Mouse (Mus musculus) forebrain, embryonic 14.5 days (tissue): ENCODE measurements at regions not wholly inside any gene's neighbourhood (a gene's known extent, or its start where the extent isn't known, plus 50 kb on each side); places are given as distances from the start of the nearest gene placed in this dataset.
"Not testable (repeated sequence)": the region's sequence is repeated elsewhere in the genome, so short reads cannot be mapped to it uniquely, and the experiment has no call there.

ENCODE experiments used
- ATAC-seq: fragments of 200-750 bp; cut with Nextera tagmentation; 2 replicates; pipeline ENCODE4 v1.8.0; 2017; ENCODE audit warnings: mild to moderate bottlenecking, moderate library complexity
- DNase-seq: peaks from one replicate; pipeline ENCODE4 v3.0.0-alpha.2; 2015; ENCODE audit warnings: low spot score
- H3K27ac ChIP-seq: fragments of 300-500 bp; sonication (generic); 2 replicates; pipeline ENCODE4 v1.5.1; 2014; ENCODE audit warnings: low read depth, mild to moderate bottlenecking, control low read depth, low read length, moderate library complexity
- H3K27me3 ChIP-seq: fragments of 300-500 bp; sonication (generic); replicated peaks from 2 replicates; pipeline ENCODE4 v1.6.1; 2014; ENCODE audit warnings: low read length, control low read depth, mixed read lengths; ENCODE audit not compliant: control insufficient read depth, insufficient read depth
- H3K36me3 ChIP-seq: fragments of 300-500 bp; sonication (generic); 2 replicates; pipeline ENCODE4 v1.6.1; 2014; ENCODE audit warnings: low read length, control low read depth; ENCODE audit not compliant: control insufficient read depth, insufficient read depth
- H3K4me1 ChIP-seq: fragments of 300-500 bp; sonication (generic); 2 replicates; pipeline ENCODE4 v1.6.1; 2014; ENCODE audit warnings: antibody characterized with exemption, low read length, control low read depth; ENCODE audit not compliant: control insufficient read depth, insufficient read depth
- H3K4me2 ChIP-seq: fragments of 300-500 bp; sonication (generic); 2 replicates; pipeline ENCODE4 v1.6.1; 2014; ENCODE audit warnings: mild to moderate bottlenecking, control low read depth, low read length
- H3K4me3 ChIP-seq: fragments of 300-500 bp; sonication (generic); 2 replicates; pipeline ENCODE4 v1.5.1; 2014; ENCODE audit warnings: low read depth, low read length, control low read depth
- H3K9ac ChIP-seq: fragments of 300-500 bp; sonication (generic); 2 replicates; pipeline ENCODE4 v1.6.1; 2014; ENCODE audit warnings: mild to moderate bottlenecking, low read length, control low read depth, moderate library complexity
- H3K9me3 ChIP-seq: fragments of 300-500 bp; sonication (generic); replicated peaks from 2 replicates; pipeline ENCODE4 v1.6.1; 2016; ENCODE audit warnings: low read length, control low read depth, mixed read lengths; ENCODE audit not compliant: control insufficient read depth
- WGBS: fragments of 180-500 bp; shearing (Covaris S2); extraction: QIAGEN DNeasy Blood & Tissue Kit; methylation state at CpG from one replicate; pipeline ENCODE4 v1.1.7; 2014; 5-methylcytosine and 5-hydroxymethylcytosine counted together

DNA sequence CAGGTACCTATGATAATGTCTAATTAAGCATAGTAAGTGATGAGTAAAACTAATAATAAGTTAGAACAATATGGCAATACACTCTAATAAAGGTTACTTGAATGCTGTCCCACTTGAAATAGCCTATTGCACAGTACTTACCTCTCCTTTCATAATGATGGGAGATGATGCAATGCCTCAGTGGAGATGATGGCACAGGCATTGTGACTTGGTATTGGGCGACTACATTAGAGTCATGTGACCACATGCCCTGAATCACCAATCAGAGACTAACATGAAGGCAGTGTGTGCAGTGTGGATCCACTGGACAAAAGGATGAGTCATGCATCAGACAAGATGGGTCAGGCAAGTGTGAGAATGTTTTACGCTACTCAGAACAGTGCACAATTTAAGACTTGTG, 346.6 kb upstream of the Zfp703 start:
- no peak for DNase-seq
- no peak for ATAC-seq
- H3K4me1 ChIP-seq: no peaks in the 10 kb centered on the region; the same call in 1 of the 2 replicates
- no peak overlapping the region for H3K4me3 ChIP-seq
- no peaks in the 10 kb centered on the region for H3K36me3 ChIP-seq
- no peaks in the 10 kb centered on the region for H3K27me3 ChIP-seq
- 97% methylated on average over 2 of the region's 2 CpGs for WGBS
- no peak overlapping the region for H3K9ac ChIP-seq
- H3K4me2 ChIP-seq: no peak overlapping the region
- no peak overlapping the region for H3K27ac ChIP-seq
- no peaks in the 10 kb centered on the region for H3K9me3 ChIP-seq

- 69% methylated on average over 1 of the region's 1 CpGs for WGBS
- no peaks in the 10 kb centered on the region for H3K27me3 ChIP-seq
- H3K4me2 ChIP-seq: no peak overlapping the region
- DNase-seq: no peak
- no peak overlapping the region for H3K27ac ChIP-seq
- H3K9ac ChIP-seq: no peak overlapping the region
- H3K4me1 ChIP-seq: no peaks in the 10 kb centered on the region
- no peaks in the 10 kb centered on the region for H3K36me3 ChIP-seq
- H3K9me3 ChIP-seq: no peaks in the 10 kb centered on the region
- no peak overlapping the region for H3K4me3 ChIP-seq
- no peak for ATAC-seq
These were observed 341.4 kb upstream of the Zfp703 start for GRCm38 (mm10) chr8:26635701-26636100.

GRCm38 (mm10) chr8:26645375-26645774, 331.8 kb upstream of the Zfp703 start:
- H3K9ac ChIP-seq, H3K4me3 ChIP-seq, H3K4me2 ChIP-seq, DNase-seq, H3K27ac ChIP-seq, H3K36me3 ChIP-seq, H3K27me3 ChIP-seq, H3K9me3 ChIP-seq, ATAC-seq, H3K4me1 ChIP-seq: not testable (repeated sequence)
- WGBS: 77% methylated on average over 7 of the region's 7 CpGs

- Histone ChIP-seq H3K4me2 (no peak overlapping the region), H3K27me3 (no peaks in the 10 kb centered on the region), H3K9me3 (no peaks in the 10 kb centered on the region), H3K27ac (no peak overlapping the region), H3K36me3 (no peaks in the 10 kb centered on the region), H3K4me3 (no peak overlapping the region), H3K9ac (no peak overlapping the region), H3K4me1 (no peaks in the 10 kb centered on the region)
- 12% methylated on average over 1 of the region's 1 CpGs for WGBS
- ATAC-seq: no peak
- DNase-seq: no peak
These were observed 326.8 kb upstream of the Zfp703 start for GRCm38 (mm10) chr8:26650287-26650686.

DNA sequence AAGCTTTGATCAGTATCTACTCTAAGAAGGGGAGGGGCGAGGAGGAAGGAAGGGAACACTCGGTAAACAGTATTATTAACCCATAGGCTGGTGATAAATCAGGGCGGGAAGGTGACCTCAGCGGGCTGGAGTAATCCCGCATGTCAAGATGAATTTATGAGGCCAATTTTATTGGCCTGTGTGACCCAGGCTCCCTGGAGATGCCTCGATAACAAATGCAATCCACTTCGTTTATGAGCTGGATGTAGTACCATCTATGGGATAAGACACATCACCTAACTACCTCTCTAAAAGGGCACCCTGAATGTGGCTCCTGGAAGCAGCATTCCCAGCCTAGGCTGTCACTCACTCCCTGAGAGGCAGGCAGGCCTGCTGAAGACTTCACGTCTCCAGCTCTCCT, 321.2 kb upstream of the Zfp703 start:
- DNase-seq (no peak), ATAC-seq (no peak)
- peaks cover 4% of the 10 kb centered on the region; the same call in 1 of the 2 replicates for H3K4me1 ChIP-seq
- 83% methylated on average over 8 of the region's 8 CpGs for WGBS
- no peak overlapping the region for H3K9ac ChIP-seq
- H3K36me3 ChIP-seq: no peaks in the 10 kb centered on the region
- H3K27ac ChIP-seq: no peak overlapping the region
- H3K4me3 ChIP-seq: no peak overlapping the region
- no peaks in the 10 kb centered on the region for H3K27me3 ChIP-seq
- no peaks in the 10 kb centered on the region for H3K9me3 ChIP-seq
- no peak overlapping the region for H3K4me2 ChIP-seq

DNA sequence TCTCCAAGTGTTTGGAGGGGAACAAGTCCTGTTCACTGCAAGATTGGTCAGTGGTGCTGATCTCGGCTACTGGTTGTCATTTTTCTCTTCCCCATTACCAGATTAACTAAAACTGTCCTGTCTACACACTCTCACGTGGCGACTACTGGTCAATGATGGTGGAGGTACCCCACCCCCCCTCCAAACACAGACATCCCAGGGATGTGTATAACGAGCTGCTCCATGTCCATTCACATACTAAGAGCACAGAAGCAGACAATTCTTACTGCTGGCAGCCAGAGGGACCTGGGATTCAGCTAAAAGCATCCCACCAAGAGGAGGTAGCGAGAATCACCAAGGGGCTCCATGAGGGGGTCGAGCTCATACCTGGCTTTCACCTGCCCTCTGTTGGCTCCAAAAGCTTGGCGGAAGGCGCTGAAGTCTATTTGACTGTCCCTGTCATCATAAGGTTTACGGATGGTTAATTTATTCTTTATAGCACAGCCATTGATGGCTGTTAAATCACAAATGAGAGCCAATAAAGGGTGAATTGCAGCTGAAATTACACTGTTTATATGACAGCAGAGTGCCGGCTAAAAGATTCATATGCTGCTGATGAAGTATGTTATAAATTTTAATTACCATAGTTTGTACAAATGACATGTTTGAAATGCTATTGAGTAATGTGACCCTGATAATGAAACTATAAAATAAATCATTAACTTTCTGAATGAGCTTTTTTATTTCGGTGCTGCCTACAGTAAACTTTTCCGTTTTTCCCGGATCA, 320.6 kb upstream of the Zfp703 start:
- Histone ChIP-seq H3K9me3 (no peaks in the 10 kb centered on the region), H3K4me2 (no peak overlapping the region), H3K9ac (no peak overlapping the region), H3K4me3 (no peak overlapping the region), H3K4me1 (peaks cover 4% of the 10 kb centered on the region; the same call in 1 of the 2 replicates), H3K36me3 (no peaks in the 10 kb centered on the region), H3K27ac (no peak overlapping the region), H3K27me3 (no peaks in the 10 kb centered on the region)
- no peak for ATAC-seq
- no peak for DNase-seq
- WGBS: 76% methylated on average over 13 of the region's 13 CpGs

DNA sequence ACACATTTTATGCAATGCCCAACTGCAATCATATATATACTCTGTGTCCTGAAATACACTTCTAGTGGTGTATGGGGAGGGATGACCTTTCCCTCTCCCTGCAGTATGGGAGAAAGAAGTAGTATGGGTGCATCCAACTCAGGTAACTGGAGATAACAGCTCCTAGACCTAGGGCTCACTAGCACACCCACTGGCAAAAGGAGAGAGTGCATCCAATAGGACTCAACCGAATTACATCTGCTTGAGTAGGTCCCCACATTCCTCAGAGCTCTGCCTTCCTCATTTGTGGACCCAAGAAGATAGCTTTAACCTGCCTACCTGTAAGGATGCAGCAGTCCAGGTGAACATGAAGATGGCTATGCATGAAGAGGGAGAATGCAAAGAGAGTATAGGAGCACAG, 317.7 kb upstream of the Zfp703 start:
- Histone ChIP-seq H3K4me3 (no peak overlapping the region), H3K27ac (no peak overlapping the region), H3K9ac (no peak overlapping the region), H3K4me1 (peaks cover 4% of the 10 kb centered on the region; the same call in 1 of the 2 replicates), H3K4me2 (no peak overlapping the region), H3K9me3 (no peaks in the 10 kb centered on the region), H3K36me3 (no peaks in the 10 kb centered on the region), H3K27me3 (no peaks in the 10 kb centered on the region; the same call in 1 of the 2 replicates)
- WGBS: 29% methylated on average over 1 of the region's 1 CpGs
- DNase-seq: peak; percentile 38
- ATAC-seq: no peak

DNA sequence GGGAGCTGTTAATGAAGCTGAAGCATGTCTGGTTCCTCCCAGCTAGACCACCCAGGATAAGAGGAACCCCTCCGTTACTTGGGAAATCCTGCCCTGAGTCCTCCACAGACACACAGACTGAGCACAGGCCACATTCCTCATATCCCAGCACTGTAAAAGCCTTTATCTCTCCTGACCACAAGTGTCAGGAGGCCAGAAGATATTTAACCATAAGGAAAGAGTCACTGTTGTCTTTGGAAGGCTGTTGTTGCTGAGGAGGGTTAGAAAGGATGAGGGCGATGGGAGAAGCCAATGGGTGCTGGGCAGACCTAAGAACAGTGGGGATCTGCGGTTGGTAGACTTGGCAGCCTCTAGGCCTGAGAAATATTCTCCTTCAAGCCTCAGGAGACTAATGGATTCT, 307.6 kb upstream of the Zfp703 start:
- Histone ChIP-seq H3K9ac (no peak overlapping the region), H3K27ac (no peak overlapping the region), H3K4me1 (0 out of 2 replicates have a peak, but pooled peaks cover 2% of the 10 kb centered on the region), H3K4me3 (no peak overlapping the region), H3K27me3 (no peaks in the 10 kb centered on the region), H3K36me3 (no peaks in the 10 kb centered on the region), H3K4me2 (no peak overlapping the region), H3K9me3 (no peaks in the 10 kb centered on the region)
- WGBS: 85% methylated on average over 3 of the region's 3 CpGs
- ATAC-seq (no peak), DNase-seq (no peak)

DNA sequence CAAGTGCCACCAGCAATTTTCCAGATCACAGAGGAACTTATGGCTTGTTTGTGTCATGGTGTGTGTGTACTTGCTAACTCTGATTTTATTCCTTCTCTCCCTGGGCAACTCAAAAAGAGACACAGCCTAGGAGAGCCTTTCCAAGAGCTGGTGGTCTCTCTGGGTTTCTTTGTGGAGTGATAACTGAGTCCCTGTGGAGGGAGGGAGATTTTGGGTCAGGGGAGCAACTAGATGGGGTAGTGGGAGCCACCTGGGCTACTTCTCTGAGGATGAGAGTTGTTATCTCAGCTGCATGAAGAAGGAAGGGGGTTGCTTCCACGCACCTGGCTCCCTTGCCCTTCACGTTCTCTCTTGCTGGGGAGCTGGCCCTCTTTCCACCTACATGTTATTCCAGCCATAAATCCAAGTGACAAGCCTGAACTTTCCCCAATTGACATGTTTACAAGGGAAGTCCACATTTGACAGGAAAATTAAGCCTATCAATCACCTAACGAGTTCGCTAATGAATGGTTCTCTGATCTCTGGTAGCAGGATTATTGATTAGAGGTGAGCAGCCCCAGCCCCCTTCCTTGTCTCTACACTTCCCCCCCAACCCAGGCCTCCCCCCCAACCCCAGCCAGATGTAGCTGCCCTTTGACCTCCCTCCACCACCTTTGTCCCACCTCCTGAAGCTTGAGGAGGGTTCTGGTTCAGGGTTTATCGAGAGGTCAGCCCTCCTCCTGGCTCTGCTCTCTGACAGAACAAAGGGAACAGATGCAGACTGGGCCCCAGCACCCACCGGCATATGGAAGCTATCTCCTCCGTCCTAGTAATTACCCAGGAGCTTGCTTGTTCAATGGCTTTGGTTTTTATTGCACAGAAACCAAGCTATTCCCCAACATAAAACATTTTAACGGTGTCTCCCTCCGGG, 304.4 kb upstream of the Zfp703 start:
- ATAC-seq (no peak), DNase-seq (no peak)
- Histone ChIP-seq H3K4me1 (peaks cover 8% of the 10 kb centered on the region), H3K27ac (no peak overlapping the region), H3K27me3 (no peaks in the 10 kb centered on the region), H3K9me3 (no peaks in the 10 kb centered on the region), H3K36me3 (no peaks in the 10 kb centered on the region), H3K4me2 (no peak overlapping the region), H3K9ac (no peak overlapping the region), H3K4me3 (no peak overlapping the region)
- 31% methylated on average over 9 of the region's 9 CpGs for WGBS
